Mouse (Mus musculus) liver, embryonic 14.5 days (tissue): ENCODE data around the gene Naaladl2. TPM values are rescaled to one million over a fixed set of nuclear protein-coding genes. Genes with fewer than 3 reads are reported as not detected.

Source experiments
- ATAC-seq: fragments of 200-750 bp; cut with Nextera tagmentation; 2 replicates; pipeline ENCODE4 v1.8.0; 2017; ENCODE audit warnings: moderate number of reproducible peaks, mild to moderate bottlenecking, moderate library complexity; ENCODE audit not compliant: insufficient read depth
- DNase-seq, 3 experiments: peaks; one replicate each; pipeline ENCODE4 v3.0.0-alpha.2; 2012 to 2013; ENCODE audit warnings: low read depth in 3 of 3, low spot score in 3 of 3
- H3K27ac ChIP-seq: fragments of 300-500 bp; sonication (generic); 2 replicates; pipeline ENCODE4 v1.5.1; 2014; ENCODE audit warnings: moderate library complexity, mild to moderate bottlenecking, control low read depth, inconsistent platforms
- H3K27me3 ChIP-seq: fragments of 300-500 bp; sonication (generic); 2 replicates; pipeline ENCODE4 v1.6.1; 2014; ENCODE audit warnings: mild to moderate bottlenecking, low read length, moderate library complexity; ENCODE audit not compliant: control insufficient read depth, insufficient read depth
- H3K36me3 ChIP-seq: fragments of 300-500 bp; sonication (generic); replicated peaks from 2 replicates; pipeline ENCODE4 v1.6.1; 2014; ENCODE audit warnings: low read depth; ENCODE audit not compliant: control insufficient read depth, insufficient read depth
- H3K4me1 ChIP-seq, 2 experiments: fragments of 200-500 bp in 1 of 2; fragments of 300-500 bp in 1 of 2; sonication (generic) in 1 of 2; replicated peaks; 2 replicates each; pipeline ENCODE4 v1.6.1; 2012 to 2014; ENCODE audit warnings: antibody characterized with exemption in 1 of 2, inconsistent platforms in 1 of 2, low read length in 1 of 2; ENCODE audit not compliant: control insufficient read depth in 2 of 2, insufficient read depth in 2 of 2
- H3K4me2 ChIP-seq: fragments of 300-500 bp; sonication (generic); 2 replicates; pipeline ENCODE4 v1.6.1; 2014; ENCODE audit warnings: low read depth, mild to moderate bottlenecking, control low read depth, moderate library complexity
- H3K4me3 ChIP-seq, 2 experiments: fragments of 200-500 bp in 1 of 2; fragments of 300-500 bp in 1 of 2; sonication (generic) in 1 of 2; 2 replicates each; pipeline ENCODE4 v1.5.1; 2012 to 2014; ENCODE audit warnings: low read depth in 2 of 2, low read length in 2 of 2, mild to moderate bottlenecking in 2 of 2, control low read depth in 1 of 2, inconsistent platforms in 1 of 2, moderate library complexity in 1 of 2; ENCODE audit not compliant: insufficient read depth in 1 of 2
- H3K9ac ChIP-seq: fragments of 300-500 bp; sonication (generic); replicated peaks from 2 replicates; pipeline ENCODE4 v1.6.1; 2014; ENCODE audit warnings: mild to moderate bottlenecking, control low read depth, moderate library complexity
- H3K9me3 ChIP-seq: fragments of 300-500 bp; sonication (generic); 2 replicates; pipeline ENCODE4 v1.6.1; 2016; ENCODE audit warnings: low read length, mixed read lengths; ENCODE audit not compliant: control insufficient read depth
- CTCF ChIP-seq: IDR thresholded peaks from 2 replicates; pipeline ENCODE4 v1.5.1; 2016; ENCODE audit warnings: antibody characterized with exemption, low read depth, control low read depth
- EP300 ChIP-seq: IDR thresholded peaks from 2 replicates; pipeline ENCODE4 v1.6.1; 2016; ENCODE audit warnings: antibody characterized with exemption, low read depth
- WGBS: fragments of 180-500 bp; shearing (Covaris S2); extraction: QIAGEN DNeasy Blood & Tissue Kit; methylation state at CpG from one replicate; pipeline ENCODE4 v1.1.7; 2014; ENCODE audit not compliant: insufficient replicate concordance; 5-methylcytosine and 5-hydroxymethylcytosine counted together
- polyA plus RNA-seq, 2 experiments: library from polyadenylated mRNA; depleted of rRNA in 1 of 2; stranded (reverse) in 1 of 2; unstranded in 1 of 2; fragments of >200 nt; fragmentation: Nextera tagmentation in 1 of 2; extraction: Ambion mirVana in 1 of 2; gene quantifications; 2 replicates each; pipeline versions ENCODE4 v1.2.1 to v1.2.3; 2012 to 2014

The Naaladl2 gene
- polyA plus RNA-seq, 2 experiments = 0.05 to 0.07 TPM

DNA sequence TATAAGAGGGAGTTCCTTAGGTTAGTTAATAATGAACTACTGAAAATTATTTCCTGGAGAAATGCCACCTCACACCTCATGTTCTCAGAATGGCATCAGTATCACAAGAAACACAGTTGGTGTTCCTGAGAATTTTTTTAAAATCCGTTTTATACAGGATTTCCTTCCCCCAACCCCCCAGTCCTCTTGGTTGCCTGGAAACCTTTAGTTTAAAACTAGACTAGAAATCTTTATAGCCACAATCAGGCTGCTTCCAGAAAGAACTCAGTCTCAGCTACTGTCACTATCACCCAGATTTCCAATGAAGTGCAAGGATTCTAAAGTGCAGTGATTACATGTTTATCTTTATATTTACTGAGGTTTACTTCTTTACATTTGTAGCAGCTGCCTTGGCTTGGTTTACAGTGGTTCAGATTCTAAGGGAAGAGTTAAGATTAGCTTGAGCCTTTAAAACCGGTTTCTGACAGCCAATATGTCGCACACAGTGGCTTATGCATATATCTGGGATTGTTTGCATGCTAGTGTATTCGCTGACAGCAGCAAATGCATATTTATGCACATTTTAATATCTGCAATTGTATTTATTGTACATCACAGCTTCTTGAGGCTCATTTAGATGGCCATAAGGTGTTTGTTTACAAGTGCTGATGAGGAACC, 657.5 kb downstream of the Naaladl2 start:
- ATAC-seq = no peak
- 41% methylated on average over 4 of the region's 4 CpGs for WGBS
- Histone ChIP-seq H3K4me2 (no peak overlapping the region), H3K9ac (no peak overlapping the region), H3K4me1 (no peaks in the 10 kb centered on the region), H3K36me3 (no peaks in the 10 kb centered on the region), H3K27ac (no peak overlapping the region), H3K4me3 (no peak overlapping the region), H3K9me3 (no peaks in the 10 kb centered on the region), H3K27me3 (no peaks in the 10 kb centered on the region)
- DNase-seq = no peak
- no peak for TF ChIP-seq EP300
- TF ChIP-seq CTCF = no peak

GRCm38 (mm10) chr3:24463941-24464340, 680.1 kb downstream of the Naaladl2 start:
- no peak for TF ChIP-seq EP300
- no peak for TF ChIP-seq CTCF
- H3K4me3 ChIP-seq = no peak overlapping the region
- WGBS = 69% methylated on average over 4 of the region's 4 CpGs
- no peaks in the 10 kb centered on the region for H3K27me3 ChIP-seq
- no peaks in the 10 kb centered on the region for H3K9me3 ChIP-seq
- H3K27ac ChIP-seq = no peak overlapping the region
- no peaks in the 10 kb centered on the region for H3K4me1 ChIP-seq
- no peak overlapping the region for H3K4me2 ChIP-seq
- DNase-seq (no peak), ATAC-seq (no peak)
- no peaks in the 10 kb centered on the region for H3K36me3 ChIP-seq
- H3K9ac ChIP-seq = no peak overlapping the region

- no peak for ATAC-seq
- 61% methylated on average over 6 of the region's 6 CpGs for WGBS
- no peaks in the 10 kb centered on the region for H3K9me3 ChIP-seq
These were observed 703.4 kb downstream of the Naaladl2 start for GRCm38 (mm10) chr3:24440621-24441020.

DNA sequence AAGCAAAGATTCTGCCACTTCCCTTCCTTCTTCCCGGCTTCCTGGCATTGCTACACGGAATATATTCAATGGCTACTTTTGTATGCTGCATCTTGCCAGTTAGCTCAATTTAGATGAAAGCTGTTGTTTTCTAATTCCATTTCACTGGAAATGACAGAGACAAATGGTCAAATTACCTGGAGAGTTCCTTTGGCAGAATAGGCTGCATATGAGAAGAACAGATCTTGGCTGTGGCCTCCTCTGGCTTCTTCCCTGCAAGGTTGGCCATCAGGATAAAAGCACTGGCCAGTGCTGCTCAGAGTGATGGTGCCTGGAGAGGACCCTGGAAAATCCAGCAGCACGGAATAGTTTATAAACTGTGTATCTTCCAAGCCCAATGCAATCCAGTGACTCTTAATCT, 711.3 kb downstream of the Naaladl2 start:
- no peaks in the 10 kb centered on the region for H3K36me3 ChIP-seq
- no peak overlapping the region for H3K4me2 ChIP-seq
- H3K9ac ChIP-seq = no peak overlapping the region
- ATAC-seq (no peak), DNase-seq (no peak)
- no peak for TF ChIP-seq EP300
- no peak for TF ChIP-seq CTCF
- no peaks in the 10 kb centered on the region for H3K27me3 ChIP-seq
- no peak overlapping the region for H3K4me3 ChIP-seq
- 57% methylated on average over 3 of the region's 3 CpGs for WGBS
- H3K9me3 ChIP-seq = no peaks in the 10 kb centered on the region
- H3K27ac ChIP-seq = no peak overlapping the region
- no peaks in the 10 kb centered on the region for H3K4me1 ChIP-seq

More at GRCm38 (mm10) chr3:24440621-24441020, 703.4 kb downstream of the Naaladl2 start:
- no peak for DNase-seq
- Histone ChIP-seq H3K4me1 (no peaks in the 10 kb centered on the region), H3K27me3 (no peaks in the 10 kb centered on the region), H3K4me2 (no peak overlapping the region), H3K27ac (no peak overlapping the region), H3K4me3 (no peak overlapping the region), H3K36me3 (no peaks in the 10 kb centered on the region), H3K9ac (no peak overlapping the region)
- TF ChIP-seq EP300 (no peak), CTCF (no peak)

- Histone ChIP-seq H3K27ac (no peak overlapping the region), H3K4me2 (no peak overlapping the region), H3K9me3 (no peaks in the 10 kb centered on the region), H3K4me3 (no peak overlapping the region), H3K4me1 (no peaks in the 10 kb centered on the region), H3K36me3 (no peaks in the 10 kb centered on the region), H3K9ac (no peak overlapping the region), H3K27me3 (no peaks in the 10 kb centered on the region)
- no peak for DNase-seq
- no peak for TF ChIP-seq CTCF
- TF ChIP-seq EP300 = no peak
- ATAC-seq = no peak
These were observed 752.3 kb downstream of the Naaladl2 start for GRCm38 (mm10) chr3:24391737-24392136.
